Mouse (Mus musculus) retina, embryonic 14.5 days (tissue): ENCODE measurements at regions not wholly inside any gene's neighbourhood (a gene's known extent, or its start where the extent isn't known, plus 50 kb on each side); places are given as distances from the start of the nearest gene placed in this dataset.

ENCODE experiments used
- DNase-seq: peaks from one replicate; pipeline ENCODE4 v3.0.0-alpha.2; 2015; ENCODE audit warnings: low spot score

- peak; percentile 40 for DNase-seq
These were observed 70.6 kb upstream of the Slc24a4 start for GRCm38 (mm10) chr12:102057979-102058378.

GRCm38 (mm10) chr12:102058428-102058827, 70.1 kb upstream of the Slc24a4 start:
- DNase-seq: peak; percentile 9

- no peak for DNase-seq
These were observed 67.4 kb upstream of the Slc24a4 start for GRCm38 (mm10) chr12:102061096-102061495.

- no peak for DNase-seq
These were observed 66.6 kb upstream of the Slc24a4 start for GRCm38 (mm10) chr12:102061657-102062614.

GRCm38 (mm10) chr12:102062648-102063047, 65.9 kb upstream of the Slc24a4 start:
- DNase-seq: no peak

GRCm38 (mm10) chr12:102063211-102063610, 65.3 kb upstream of the Slc24a4 start:
- DNase-seq: no peak

GRCm38 (mm10) chr12:102064710-102065325, 63.7 kb upstream of the Slc24a4 start:
- DNase-seq: no peak

- no peak for DNase-seq
These were observed 60.8 kb upstream of the Slc24a4 start for GRCm38 (mm10) chr12:102067685-102068084.

GRCm38 (mm10) chr12:102069521-102070201, 58.9 kb upstream of the Slc24a4 start:
- DNase-seq: no peak

GRCm38 (mm10) chr12:102071888-102072619, 56.5 kb upstream of the Slc24a4 start:
- DNase-seq: no peak

- DNase-seq: no peak
These were observed 55.0 kb upstream of the Slc24a4 start for GRCm38 (mm10) chr12:102073540-102073939.

- DNase-seq: no peak
These were observed 52.2 kb upstream of the Slc24a4 start for GRCm38 (mm10) chr12:102076298-102076697.
